Mouse (Mus musculus): ENCODE measurements at regions not wholly inside any gene's neighbourhood (a gene's known extent, or its start where the extent isn't known, plus 50 kb on each side); places are given as distances from the start of the nearest gene placed in this dataset.
A peak's percentile ranks its signal among the peaks of the same experiment; 100 is the strongest.

DNA sequence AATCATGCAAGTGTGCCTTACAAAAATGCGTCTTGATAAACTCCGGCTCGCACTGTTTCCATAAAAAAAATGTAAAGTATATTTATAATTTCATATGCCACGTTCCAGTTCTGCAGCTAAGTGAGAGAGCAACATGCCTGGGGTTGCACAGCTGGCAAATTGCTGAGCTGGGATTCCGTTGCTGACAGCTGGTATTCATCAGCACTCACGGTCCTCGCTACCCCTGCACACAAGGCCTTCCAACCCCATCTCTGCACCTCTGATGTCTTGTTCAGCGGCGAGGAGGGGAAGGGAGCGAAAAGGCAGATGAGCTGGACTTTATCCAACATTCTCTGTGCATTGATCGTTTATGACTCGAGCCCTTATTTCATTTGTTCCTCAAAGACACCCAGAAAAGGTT is 138.5 kb upstream of the Mon1b start:
- TF ChIP-seq POLR2A (IDR thresholded peaks at IDR 0.05; ENCODE audit: insufficient read length, low read depth) (no peak), E2F4 (IDR thresholded peaks at IDR 0.05; ENCODE audit: insufficient read depth) (no peak), MAX (IDR thresholded peaks at IDR 0.05; ENCODE audit: low read depth) (no peak), MYOD1 (IDR thresholded peaks at IDR 0.05; ENCODE audit: control insufficient read depth in 1 of 3, insufficient read length in 2 of 3, low read depth in 2 of 3) (peak in 1 of 3 experiments; percentile 38), TCF12 (IDR thresholded peaks at IDR 0.05; ENCODE audit: insufficient read depth, poor library complexity, severe bottlenecking) (no peak), MYOG (IDR thresholded peaks at IDR 0.05; ENCODE audit: control insufficient read depth in 1 of 3, insufficient read depth in 1 of 3, insufficient read length in 2 of 3, low read depth in 2 of 3) (no peak), REST (IDR thresholded peaks at IDR 0.05; ENCODE audit: insufficient read depth, insufficient read length) (no peak), USF1 (IDR thresholded peaks at IDR 0.05; ENCODE audit: low read depth) (no peak), TCF3 (IDR thresholded peaks at IDR 0.05; ENCODE audit: insufficient read length, low read depth) (no peak), POLR2AphosphoS2 (IDR thresholded peaks at IDR 0.05; ENCODE audit: insufficient read length, low read depth) (no peak)

Measured in myocyte (in vitro differentiated cells).